Mouse (Mus musculus): ENCODE results near the gene Nr1h2.

GRCm38 (mm10) chr7:44551301-44551700 lies 2.5 kb downstream of the Nr1h2 start:
- TF ChIP-seq EP300 (IDR thresholded peaks at IDR 0.05; ENCODE audit: insufficient read depth, low read depth, low read length) (no peak), CTCF (IDR thresholded peaks at IDR 0.05; ENCODE audit: low read depth, low read length) (no peak), POLR2A (IDR thresholded peaks at IDR 0.05; ENCODE audit: insufficient read depth, low read length) (no peak)

Measured in ES-Bruce4 (cell line).